Mouse (Mus musculus) ovary, adult 10 weeks (tissue): Measurements from ENCODE around the gene Tprg. TPM values are rescaled to one million over a fixed set of nuclear protein-coding genes. Genes with fewer than 3 reads are reported as not detected.

Experiments used
- polyA plus RNA-seq: library from polyadenylated mRNA; stranded (reverse); fragments of 350-450 nt; fragmentation: Illumina TruSeq; extraction: RNeasy Lipid Tissue Mini Kit (QIAGEN cat#74804); gene quantifications from one replicate; pipeline ENCODE4 v1.2.3, GENCODE M21; 2014

Tprg gene
- not detected for polyA plus RNA-seq

DNA sequence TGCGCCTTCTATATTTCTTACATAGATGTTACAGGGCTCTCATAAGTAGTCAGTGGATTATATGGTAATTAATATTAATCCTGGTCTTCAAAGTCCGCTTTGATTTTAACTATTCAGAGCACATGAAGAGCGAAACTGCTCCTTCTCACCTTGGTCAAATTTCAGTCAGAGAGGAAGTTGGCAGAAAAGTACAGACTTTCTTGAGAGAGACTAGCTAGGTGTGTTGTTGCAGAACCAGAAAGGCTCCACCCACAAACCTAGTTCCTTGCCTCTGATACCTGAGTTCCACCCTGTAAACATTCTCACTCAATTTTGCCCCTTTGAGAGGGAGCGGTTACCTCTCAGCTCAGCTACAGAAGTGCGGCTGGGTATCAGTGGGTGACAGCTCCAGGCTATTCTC, at the start of gene Tprg:
Gene Tprg, plus strand, starts transcription at position 301 of the 400 bp plus-strand sequence.

